ENCODE assay signal across 13 mouse cellular contexts in the genomic region with DNA sequence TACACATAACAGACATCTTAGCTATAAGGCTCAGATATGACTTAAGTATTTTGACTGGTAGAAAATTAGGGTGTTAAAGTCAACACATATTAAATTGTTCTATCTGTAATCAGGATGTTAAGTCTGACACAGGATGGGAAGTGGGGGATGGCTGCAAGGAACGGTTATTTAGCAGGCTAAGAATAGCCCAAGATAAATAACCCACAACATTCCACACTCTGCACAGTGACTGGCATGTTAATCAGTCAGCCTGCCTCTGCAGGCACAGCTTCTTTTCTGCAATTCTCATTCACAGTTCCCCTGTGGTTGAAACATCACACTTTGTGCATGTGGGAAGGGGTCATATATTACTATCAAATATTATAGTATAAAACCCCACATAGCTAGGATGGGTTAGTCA. TPM values are rescaled to one million over a fixed set of nuclear protein-coding genes. Genes with fewer than 3 reads are reported as not detected.
DNase-seq lines count a peak whose midpoint lies in the region; ATAC-seq and TF ChIP-seq lines count a peak whose summit lies in the region.
"Had no signal": no experiment of that assay in that cellular context is flagged by ENCODE, and none has a peak within 500 bp of the region (broad histone marks: within the 10 kb centered on the region; RNA-seq: fewer than 3 reads in every experiment).

No protein-coding gene starts in this region.

- peaks cover 48% of the 10 kb centered on the region for H3K36me3 ChIP-seq in G1E (replicated peaks)
- H3K36me3 ChIP-seq in heart, embryonic 11.5 days (ENCODE audit: control insufficient read depth, insufficient read depth, low read length): peaks cover 6% of the 10 kb centered on the region; the same call in 1 of the 2 replicates
- H3K36me3 ChIP-seq in liver, embryonic 12.5 days: peaks cover 55% of the 10 kb centered on the region

- H3K27me3 ChIP-seq in G1E (ENCODE audit: insufficient read depth, low read length): no peaks in the 10 kb centered on the region
- H3K27me3 ChIP-seq in heart, embryonic 11.5 days (ENCODE audit: control insufficient read depth, insufficient read depth, low read length): no peaks in the 10 kb centered on the region
- H3K27me3 ChIP-seq in liver, embryonic 12.5 days (replicated peaks): no peaks in the 10 kb centered on the region
- H3K27me3 ChIP-seq: forebrain, embryonic 12.5 days; neural tube, embryonic 13.5 days had no signal

- TF ChIP-seq CTCF in G1E (IDR thresholded peaks at IDR 0.05; ENCODE audit: low read depth, low read length): no peak

- H3K27ac ChIP-seq in heart, embryonic 11.5 days (ENCODE audit: low read depth, low read length): 0 out of 2 replicates have a peak overlapping the region, but pooled peaks have one; percentile 8
- peak overlapping the region; percentile 67; the same call in 1 of the 2 replicates for H3K27ac ChIP-seq in liver, embryonic 12.5 days
- H3K27ac ChIP-seq: forebrain, embryonic 12.5 days; neural tube, embryonic 13.5 days had no signal

- H3K4me3 ChIP-seq in G1E (ENCODE audit: low read depth, low read length): no peak overlapping the region
- no peak overlapping the region for H3K4me3 ChIP-seq in heart, embryonic 11.5 days (ENCODE audit: low read depth, low read length)
- H3K4me3 ChIP-seq in liver, embryonic 12.5 days: no peak overlapping the region
- H3K4me3 ChIP-seq: forebrain, embryonic 12.5 days; neural tube, embryonic 13.5 days had no signal

- peak; percentile 41 for ATAC-seq in G1E (ENCODE audit: extremely low read depth, insufficient number of reproducible peaks, low FRiP score, poor library complexity, severe bottlenecking)
- no peak; the same call in 1 of the 2 replicates for ATAC-seq in heart, embryonic 11.5 days (replicated peaks; ENCODE audit: insufficient number of reproducible peaks, low FRiP score, low TSS enrichment)
- ATAC-seq in liver, embryonic 12.5 days: peak; percentile 73
- no peak for ATAC-seq in erythroblast, adult 5-6 weeks (replicated peaks; ENCODE audit: low FRiP score, poor library complexity, severe bottlenecking)
- ATAC-seq: intestine, embryonic 16.5 days; midbrain, embryonic 16.5 days had no signal

- peaks cover 38% of the 10 kb centered on the region for H3K4me1 ChIP-seq in G1E (ENCODE audit: insufficient read depth, low read depth, low read length)
- H3K4me1 ChIP-seq in heart, embryonic 11.5 days (ENCODE audit: control insufficient read depth, insufficient read depth, low read length): no peaks in the 10 kb centered on the region
- H3K4me1 ChIP-seq in liver, embryonic 12.5 days: peaks cover 40% of the 10 kb centered on the region
- H3K4me1 ChIP-seq: forebrain, embryonic 12.5 days had no signal

- peak overlapping the region; percentile 7 for H3K4me2 ChIP-seq in heart, embryonic 11.5 days
- H3K4me2 ChIP-seq in liver, embryonic 12.5 days: peak overlapping the region; percentile 13; the same call in 1 of the 2 replicates
- H3K4me2 ChIP-seq: forebrain, embryonic 12.5 days; neural tube, embryonic 13.5 days had no signal

- H3K9me3 ChIP-seq in G1E (replicated peaks): no peaks in the 10 kb centered on the region
- H3K9me3 ChIP-seq in heart, embryonic 11.5 days (replicated peaks; ENCODE audit: control insufficient read depth, low read length): no peaks in the 10 kb centered on the region
- no peaks in the 10 kb centered on the region for H3K9me3 ChIP-seq in liver, embryonic 12.5 days (replicated peaks)
- H3K9me3 ChIP-seq: forebrain, embryonic 12.5 days; neural tube, embryonic 13.5 days had no signal

- 0% methylated on average over 1 of the region's 1 CpGs for WGBS in heart, embryonic 11.5 days (ENCODE audit: insufficient replicate concordance)
- WGBS in liver, embryonic 12.5 days (ENCODE audit: insufficient replicate concordance): 4% methylated on average over 1 of the region's 1 CpGs

- DNase-seq in G1E (ENCODE audit: low spot score): no peak
- DNase-seq in Muller cell, postnatal 12 days (ENCODE audit: inconsistent ontology term): peak; percentile 31
- no peak for DNase-seq in spleen, postnatal 14 days (ENCODE audit: low spot score in 2 of 2)
- DNase-seq in ovary, adult 18-20 months (ENCODE audit: low spot score): no peak
- DNase-seq: cerebellum, adult 9-10 months; lung, postnatal 4 days had no signal

- no peak overlapping the region for H3K9ac ChIP-seq in heart, embryonic 11.5 days (ENCODE audit: low read depth, low read length)
- no peak overlapping the region for H3K9ac ChIP-seq in liver, embryonic 12.5 days
- H3K9ac ChIP-seq: forebrain, embryonic 12.5 days; neural tube, embryonic 13.5 days had no signal

RNA-seq across cellular contexts. Expression of a gene that starts 32.6 kb away (rescaled TPM):
- not detected in 2 replicates for total RNA-seq in G1E (2014; fragmentation: Nextera tagmentation)
- total RNA-seq in G1E (2017): 0.55 and 0.64 TPM in 2 replicates
- 0.07 TPM in 2 replicates for polyA plus RNA-seq in G1E (2012)
- 2.1 and 3.3 TPM in 2 replicates for polyA plus RNA-seq in heart, embryonic 11.5 days (2014; fragmentation: Nextera tagmentation; extraction: Ambion mirVana)
- polyA plus RNA-seq in liver, embryonic 12.5 days (2016; fragmentation: Nextera tagmentation; extraction: Ambion mirVana): 2.4 and 2.6 TPM in 2 replicates
- 0.77 TPM in 1 of 2 replicates, not detected in the other for total RNA-seq in erythroblast, adult 5-6 weeks (2015; ENCODE audit: low replicate concordance)
- 0.42 TPM in 1 of 2 replicates, not detected in the other for total RNA-seq in erythroblast, adult 5-6 weeks (2017; ENCODE audit: low replicate concordance)

Comparison
In these comparisons a context has a peak if more than half of its experiments do, and no peak if none do; other contexts are left out.
1. ATAC-seq: peak in G1E (single experiment) and liver, embryonic 12.5 days (single experiment); none in heart, embryonic 11.5 days (single experiment) and erythroblast, adult 5-6 weeks (single experiment).